Mouse (Mus musculus): ENCODE results near the gene Acvr2b.

- TF ChIP-seq GATA1 (IDR thresholded peaks at IDR 0.05; ENCODE audit: low read length) (no peak), TAL1 (IDR thresholded peaks at IDR 0.05; ENCODE audit: low read length) (peak; percentile 41; the same call in 2 of the 3 replicates)
Observed at GRCm38 (mm10) chr9:119469691-119470353, 67.9 kb downstream of the Acvr2b start.

Data from erythroblast, embryonic 14.5 days (primary cell).